Mouse (Mus musculus) G1E (cell line): ENCODE results near the gene Pfdn4. TPM values are rescaled to one million over a fixed set of nuclear protein-coding genes. Genes with fewer than 3 reads are reported as not detected.

ENCODE experiments used
- ATAC-seq: 2 replicates; pipeline ENCODE4 v1.8.0; 2016; ENCODE audit warnings: mild to moderate bottlenecking; ENCODE audit not compliant: insufficient number of reproducible peaks, poor library complexity, low FRiP score, severe bottlenecking; ENCODE audit errors: extremely low read depth
- DNase-seq: peaks from one replicate; pipeline ENCODE4 v3.0.0; 2012; ENCODE audit warnings: low spot score
- H3K27me3 ChIP-seq: 2 replicates; pipeline ENCODE4 v1.6.1; 2012; ENCODE audit warnings: mild to moderate bottlenecking, low read length, inconsistent platforms; ENCODE audit not compliant: insufficient read depth
- H3K36me3 ChIP-seq: replicated peaks from 2 replicates; pipeline ENCODE3; 2012; ENCODE audit warnings: mild to moderate bottlenecking, inconsistent platforms
- H3K4me1 ChIP-seq: 2 replicates; pipeline ENCODE4 v1.6.1; 2012; ENCODE audit warnings: low read depth, low read length, inconsistent platforms, mixed read lengths; ENCODE audit not compliant: insufficient read depth
- H3K4me3 ChIP-seq: 2 replicates; pipeline ENCODE4 v1.5.1; 2012; ENCODE audit warnings: low read depth, mild to moderate bottlenecking, inconsistent platforms, low read length, moderate library complexity, mixed read lengths
- H3K9me3 ChIP-seq: replicated peaks from 2 replicates; pipeline ENCODE4 v1.6.1; 2012; ENCODE audit warnings: inconsistent platforms
- CTCF ChIP-seq: IDR thresholded peaks from 2 replicates; pipeline ENCODE4 v1.5.1; 2012; ENCODE audit warnings: low read depth, low read length, inconsistent platforms, mixed read lengths
- GATA1 ChIP-seq: IDR thresholded peaks from 2 replicates; pipeline ENCODE4 v1.6.1; 2012; ENCODE audit warnings: borderline replicate concordance, low read length, inconsistent platforms, mixed read lengths
- GATA2 ChIP-seq: IDR thresholded peaks from 2 replicates; pipeline ENCODE4 v1.6.1; 2012; ENCODE audit warnings: low read depth, low read length, inconsistent platforms, borderline replicate concordance
- POLR2AphosphoS5 ChIP-seq: IDR thresholded peaks from 2 replicates; pipeline ENCODE4 v1.6.1; 2012; ENCODE audit warnings: low read depth, low read length, inconsistent platforms; ENCODE audit not compliant: insufficient replicate concordance
- TAL1 ChIP-seq: conservative IDR thresholded peaks from 2 replicates; pipeline ENCODE4 v1.6.1; 2012; ENCODE audit warnings: low read depth, low read length, inconsistent platforms, mixed read lengths
- polyA plus RNA-seq: library from polyadenylated mRNA; stranded (reverse); fragments of >175 nt; gene quantifications from 2 replicates; pipeline ENCODE4 v1.2.3, GENCODE M21; 2012
- total RNA-seq, 2 experiments: library from RNA; stranded (forward) in 1 of 2; stranded (reverse) in 1 of 2; fragments of 200-1000 nt in 1 of 2; fragments of >200 nt in 1 of 2; fragmentation: Nextera tagmentation in 1 of 2; gene quantifications; 2 replicates each; pipeline ENCODE4 v1.2.3; 2014 to 2017

Gene Pfdn4
- total and polyA plus RNA-seq, 3 experiments = 7.5 to 87.9 (median 41.2) TPM

DNA sequence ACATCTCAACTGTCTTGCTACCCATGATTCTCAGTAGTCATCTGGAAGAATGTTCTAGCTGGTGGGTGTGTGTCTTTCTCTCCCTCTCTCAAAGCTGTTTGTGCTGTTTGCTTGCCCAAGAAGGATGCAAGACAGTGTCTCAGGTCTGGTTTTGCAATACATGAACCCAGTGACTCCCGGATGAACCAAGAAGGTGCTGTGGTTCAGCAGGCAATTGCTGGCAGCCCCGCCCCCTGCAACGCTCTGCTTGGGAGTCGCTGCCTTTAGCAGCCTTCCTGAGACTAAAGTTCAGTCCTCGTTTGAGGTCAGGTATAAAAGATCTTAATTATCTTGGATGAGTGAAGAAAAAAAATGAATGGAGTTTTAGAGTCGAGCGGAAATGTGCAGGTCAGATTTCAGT, 34.6 kb upstream of the Pfdn4 start:
- no peak for TF ChIP-seq TAL1
- TF ChIP-seq GATA2 = no peak
- TF ChIP-seq POLR2AphosphoS5 = no peak
- no peak for TF ChIP-seq GATA1
- TF ChIP-seq CTCF = no peak
- ATAC-seq = no peak

DNA sequence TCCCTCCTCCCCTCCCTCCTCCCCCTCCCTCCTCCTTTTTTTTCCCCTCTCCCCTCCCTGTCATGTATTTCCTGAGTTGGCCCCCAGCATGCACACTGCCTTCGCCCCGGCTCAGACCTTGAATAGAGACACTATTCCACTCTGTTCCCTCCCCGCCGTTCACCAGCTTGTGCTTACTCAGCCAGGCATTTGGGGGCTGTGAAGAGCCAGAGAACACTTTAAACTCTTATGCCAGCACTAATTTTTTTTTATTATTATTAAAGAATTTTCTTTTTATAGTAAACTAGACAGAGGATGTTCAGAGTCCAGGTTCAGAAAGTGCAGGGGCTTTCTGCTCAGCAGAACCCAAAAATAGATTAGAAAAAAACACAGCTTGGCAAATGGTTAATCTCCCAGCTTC, 31.4 kb upstream of the Pfdn4 start:
- no peak for TF ChIP-seq TAL1
- TF ChIP-seq GATA2 = no peak
- TF ChIP-seq POLR2AphosphoS5 = no peak
- TF ChIP-seq GATA1 = no peak
- TF ChIP-seq CTCF = no peak
- no peak for ATAC-seq
- H3K27me3 ChIP-seq = no peaks in the 10 kb centered on the region

More for the DNA sequence above, 34.6 kb upstream of the Pfdn4 start:
- Histone ChIP-seq H3K9me3 (peaks cover 71% of the 10 kb centered on the region), H3K4me3 (no peak overlapping the region), H3K36me3 (no peaks in the 10 kb centered on the region), H3K27me3 (no peaks in the 10 kb centered on the region), H3K4me1 (no peaks in the 10 kb centered on the region)
- no peak for DNase-seq

DNA sequence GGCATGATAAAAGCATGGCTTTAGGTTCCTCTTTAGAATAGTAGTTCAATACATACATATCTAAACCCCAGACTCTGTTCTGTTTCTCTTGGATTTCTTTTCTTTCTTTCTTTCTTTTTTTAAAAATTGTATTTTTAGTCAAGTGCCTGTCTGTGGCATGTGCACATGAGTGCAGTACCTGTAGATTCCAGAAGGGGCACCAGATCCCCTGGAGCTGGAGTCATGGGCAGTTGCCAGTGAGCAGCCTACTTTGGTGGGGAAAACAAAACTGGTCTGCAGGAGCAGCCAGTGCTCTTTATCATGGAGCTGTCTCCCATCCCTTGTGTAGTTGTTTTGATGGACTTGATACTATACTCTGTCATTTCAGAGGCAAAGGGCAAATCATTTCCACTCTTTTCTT, 28.2 kb upstream of the Pfdn4 start:
- ATAC-seq = no peak
- TF ChIP-seq CTCF (no peak), GATA1 (no peak), TAL1 (no peak), POLR2AphosphoS5 (no peak), GATA2 (no peak)
- peaks cover 66% of the 10 kb centered on the region for H3K9me3 ChIP-seq
- H3K27me3 ChIP-seq = no peaks in the 10 kb centered on the region
- no peak for DNase-seq
- no peak overlapping the region for H3K4me3 ChIP-seq
- no peaks in the 10 kb centered on the region for H3K4me1 ChIP-seq
- no peaks in the 10 kb centered on the region for H3K36me3 ChIP-seq

More for the DNA sequence above, 31.4 kb upstream of the Pfdn4 start:
- no peak for DNase-seq
- no peaks in the 10 kb centered on the region for H3K4me1 ChIP-seq
- no peak overlapping the region for H3K4me3 ChIP-seq
- H3K9me3 ChIP-seq = peaks cover 66% of the 10 kb centered on the region
- H3K36me3 ChIP-seq = no peaks in the 10 kb centered on the region

DNA sequence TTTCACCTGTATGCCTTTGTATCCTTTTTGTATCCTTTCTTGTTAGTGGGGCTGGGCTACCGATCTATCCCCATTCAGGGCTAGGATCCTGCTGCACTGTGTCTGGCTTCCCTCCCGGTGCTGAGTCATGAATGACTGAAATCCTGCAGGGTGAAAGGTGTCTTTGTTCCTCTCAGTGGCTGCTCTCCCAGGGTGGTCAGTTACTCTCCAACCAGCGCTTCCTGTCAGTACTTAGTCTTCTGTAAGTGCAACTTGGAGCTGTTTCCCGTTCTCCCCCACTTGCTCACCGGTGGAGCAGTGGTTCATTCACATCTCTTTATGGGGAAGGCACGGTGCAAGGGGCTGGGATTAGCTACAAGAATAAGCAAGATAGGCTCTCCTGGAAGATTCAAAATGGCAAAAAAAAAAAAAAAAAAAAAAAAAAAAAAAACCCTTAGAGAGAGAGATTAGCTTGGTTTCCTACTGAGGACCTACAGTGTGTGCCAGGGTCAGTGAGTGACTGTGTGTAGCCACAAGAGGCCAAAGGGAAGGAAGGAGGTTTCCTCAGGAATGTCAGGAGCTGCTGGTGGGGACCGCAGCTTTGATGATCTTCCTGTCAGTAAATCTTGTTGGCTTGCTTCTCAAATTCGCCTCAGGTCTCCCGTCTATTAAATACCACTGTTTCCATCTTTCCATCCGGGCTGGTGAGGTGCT, 26.5 kb upstream of the Pfdn4 start:
- no peaks in the 10 kb centered on the region for H3K4me1 ChIP-seq
- H3K36me3 ChIP-seq = no peaks in the 10 kb centered on the region
- ATAC-seq (no peak), DNase-seq (no peak)
- no peak for TF ChIP-seq GATA2
- no peak for TF ChIP-seq GATA1
- TF ChIP-seq POLR2AphosphoS5 = no peak
- no peak for TF ChIP-seq CTCF
- no peak for TF ChIP-seq TAL1
- no peaks in the 10 kb centered on the region for H3K27me3 ChIP-seq
- H3K9me3 ChIP-seq = peaks cover 64% of the 10 kb centered on the region
- H3K4me3 ChIP-seq = no peak overlapping the region

- H3K4me3 ChIP-seq = no peak overlapping the region
- TF ChIP-seq GATA2 = no peak
- no peak for TF ChIP-seq POLR2AphosphoS5
- no peak for TF ChIP-seq GATA1
- TF ChIP-seq TAL1 = no peak
- TF ChIP-seq CTCF = no peak
- DNase-seq = no peak
- no peaks in the 10 kb centered on the region for H3K36me3 ChIP-seq
- H3K9me3 ChIP-seq = peaks cover 62% of the 10 kb centered on the region
- no peak for ATAC-seq
- H3K27me3 ChIP-seq = no peaks in the 10 kb centered on the region
- H3K4me1 ChIP-seq = no peaks in the 10 kb centered on the region
Observed at GRCm38 (mm10) chr2:170470591-170470990, 25.6 kb upstream of the Pfdn4 start.

DNA sequence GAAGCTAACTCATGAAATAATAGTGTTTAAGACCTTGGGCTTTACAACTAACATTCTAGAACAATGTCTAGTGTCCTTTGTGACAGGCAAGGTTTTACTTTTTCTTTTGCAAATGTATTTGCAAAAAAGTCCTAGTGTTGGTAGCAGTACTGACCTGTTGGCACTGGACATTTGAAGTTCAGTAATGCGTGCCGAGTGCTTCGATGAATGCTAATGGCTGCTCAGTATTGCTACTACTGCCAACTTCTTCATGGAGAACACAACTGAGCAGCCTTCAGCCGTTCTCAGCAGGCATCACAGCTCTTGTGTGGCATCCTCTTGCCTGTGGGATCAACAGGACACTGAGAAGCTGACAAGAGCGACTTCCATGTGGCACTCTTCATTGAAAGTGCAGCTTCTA, 22.1 kb upstream of the Pfdn4 start:
- Histone ChIP-seq H3K9me3 (peaks cover 55% of the 10 kb centered on the region), H3K4me1 (no peaks in the 10 kb centered on the region), H3K36me3 (no peaks in the 10 kb centered on the region), H3K4me3 (no peak overlapping the region), H3K27me3 (no peaks in the 10 kb centered on the region)
- TF ChIP-seq CTCF (no peak), TAL1 (no peak), POLR2AphosphoS5 (no peak), GATA2 (no peak), GATA1 (no peak)
- ATAC-seq (no peak), DNase-seq (no peak)

DNA sequence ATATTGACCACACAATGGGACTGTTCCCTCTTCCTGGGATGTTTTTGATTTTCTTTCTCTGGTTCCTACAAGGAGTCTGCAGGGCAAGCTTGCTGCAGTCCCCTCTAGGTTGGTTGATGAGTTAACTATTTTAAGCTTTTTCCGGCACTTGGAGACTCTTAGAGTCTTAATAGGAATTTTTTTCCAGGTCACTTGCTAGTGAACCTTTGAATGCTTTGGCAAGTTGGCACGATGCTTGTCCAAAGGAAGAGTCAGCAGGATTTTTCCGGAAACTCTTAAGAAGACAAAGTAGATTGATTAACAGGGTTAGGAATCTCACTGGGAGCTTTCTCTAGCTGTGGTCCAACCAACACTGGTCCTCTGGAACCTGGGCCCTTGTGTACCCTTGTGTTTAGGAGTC, 21.1 kb upstream of the Pfdn4 start:
- no peaks in the 10 kb centered on the region for H3K27me3 ChIP-seq
- ATAC-seq = no peak
- peaks cover 53% of the 10 kb centered on the region for H3K9me3 ChIP-seq
- no peaks in the 10 kb centered on the region for H3K4me1 ChIP-seq
- DNase-seq = no peak
- no peak for TF ChIP-seq GATA1
- no peak for TF ChIP-seq GATA2
- TF ChIP-seq CTCF = no peak
- TF ChIP-seq POLR2AphosphoS5 = no peak
- TF ChIP-seq TAL1 = no peak
- H3K4me3 ChIP-seq = no peak overlapping the region
- H3K36me3 ChIP-seq = no peaks in the 10 kb centered on the region
